Mouse (Mus musculus) bone marrow, adult 2 months (tissue): Measurements from ENCODE around the gene Asgr1. TPM values are rescaled to one million over a fixed set of nuclear protein-coding genes. Genes with fewer than 3 reads are reported as not detected.
"Not testable (repeated sequence)": the region's sequence is repeated elsewhere in the genome, so short reads cannot be mapped to it uniquely, and the experiment has no call there.

Experiments used
- H3K27ac ChIP-seq: fragments of 200-500 bp; 2 replicates; pipeline ENCODE4 v1.5.1; 2012; ENCODE audit warnings: low read depth, mild to moderate bottlenecking, control low read depth, inconsistent platforms, low read length; ENCODE audit not compliant: control insufficient read depth, poor library complexity, insufficient read depth
- H3K4me1 ChIP-seq: fragments of 200-500 bp; 2 replicates; pipeline ENCODE4 v1.6.1; 2011; ENCODE audit warnings: low read length; ENCODE audit not compliant: control insufficient read depth, insufficient read depth
- H3K4me3 ChIP-seq: fragments of 200-500 bp; replicated peaks from 2 replicates; pipeline ENCODE3; 2011; ENCODE audit warnings: mild to moderate bottlenecking, low read depth, low read length, control low read depth; ENCODE audit not compliant: control insufficient read depth
- CTCF ChIP-seq: fragments of 200-500 bp; IDR thresholded peaks from 2 replicates; pipeline ENCODE4 v1.5.1; 2011; ENCODE audit warnings: low read length, control low read depth; ENCODE audit not compliant: control insufficient read depth, insufficient read depth
- POLR2A ChIP-seq: fragments of 200-500 bp; IDR thresholded peaks from 2 replicates; pipeline ENCODE4 v1.6.1; 2011; ENCODE audit warnings: low read depth, mild to moderate bottlenecking, control low read depth, low read length, borderline replicate concordance; ENCODE audit not compliant: control insufficient read depth
- WGBS: fragments of 180-500 bp; shearing (Covaris S2); methylation state at CpG from one replicate; pipeline ENCODE4 v1.1.7; 2018; 5-methylcytosine and 5-hydroxymethylcytosine counted together
- polyA plus RNA-seq: library from polyadenylated mRNA; stranded (reverse); fragments of >200 nt; gene quantifications from 2 replicates; pipeline ENCODE4 v1.2.4, GENCODE M21; 2011; ENCODE audit warnings: low replicate concordance; ENCODE audit not compliant: missing spikeins, insufficient read depth, insufficient read length

The Asgr1 gene
- polyA plus RNA-seq, 1 experiment: 3.5 TPM

DNA sequence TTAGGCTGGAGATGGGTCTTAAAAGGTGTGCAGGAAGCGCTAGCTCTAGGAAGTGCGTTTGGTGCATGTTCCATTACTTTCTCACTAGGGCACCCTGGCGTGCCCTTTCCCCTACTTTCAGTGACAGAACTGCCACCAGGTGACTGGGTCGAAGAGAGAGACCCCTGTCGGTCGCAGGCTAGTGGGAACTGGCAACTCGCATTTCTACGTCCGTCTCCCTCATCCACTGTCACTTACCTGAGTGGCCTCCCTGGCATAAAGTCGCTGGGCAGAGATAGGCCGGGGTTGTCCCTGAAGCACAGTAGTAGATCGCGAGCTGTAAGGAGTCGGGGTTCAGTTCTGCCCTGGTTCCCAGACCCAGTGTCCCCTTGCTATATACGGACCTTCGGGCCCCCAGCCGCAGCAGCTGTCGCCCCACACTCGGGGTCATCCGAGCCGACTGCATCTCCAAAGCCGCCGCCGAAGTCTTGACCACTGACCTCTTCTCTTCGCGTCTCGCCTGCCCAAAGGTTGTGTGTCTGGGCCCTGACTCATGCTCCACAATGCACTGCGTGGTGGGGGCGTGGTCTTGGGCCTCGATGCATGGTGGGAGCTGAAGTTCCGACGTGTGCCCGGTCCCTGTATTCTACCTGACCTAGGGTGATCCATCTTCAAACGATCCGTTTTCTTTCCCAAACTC is 38.9 kb upstream of the Asgr1 start, which contains the start of gene Acadvl:
Gene Acadvl (minus strand): TSS at position 532 of the 679 bp plus-strand sequence.
- H3K4me1 ChIP-seq: peaks cover 1% of the 10 kb centered on the region; the same call in 1 of the 2 replicates
- under 1% methylated on average over 35 of the region's 35 CpGs for WGBS

DNA sequence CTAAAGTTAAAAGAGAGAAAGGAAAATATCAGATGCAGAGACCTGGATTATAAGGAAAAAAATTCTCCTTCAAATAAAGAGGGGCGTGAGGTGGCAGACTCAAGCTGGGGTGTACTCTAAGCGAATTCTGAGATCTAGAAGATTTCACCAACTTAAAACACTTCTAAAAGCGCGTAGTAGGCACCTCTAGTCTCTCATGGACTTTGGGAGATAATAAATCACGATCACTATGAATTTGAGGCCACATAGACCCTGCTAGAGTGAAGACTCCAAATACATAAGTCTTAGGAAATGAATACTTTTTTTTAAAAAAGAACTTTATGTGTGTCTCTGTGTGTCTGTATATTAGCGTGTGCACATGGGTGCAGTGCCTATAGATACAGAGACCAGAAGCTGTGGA is 38.2 kb upstream of the Asgr1 start:
- Histone ChIP-seq H3K27ac (no peak overlapping the region), H3K4me1 (peaks cover 1% of the 10 kb centered on the region; the same call in 1 of the 2 replicates), H3K4me3 (no peak overlapping the region)
- 67% methylated on average over 6 of the region's 6 CpGs for WGBS
- no peak for TF ChIP-seq POLR2A
- TF ChIP-seq CTCF: no peak

More for the DNA sequence above, 38.9 kb upstream of the Asgr1 start, which contains the start of gene Acadvl:
- Histone ChIP-seq H3K4me3 (peak within 1 kb of the TSS; percentile 74), H3K27ac (peak within 1 kb of the TSS; percentile 26)
- TF ChIP-seq CTCF (peak; percentile 38; the same call in 1 of the 2 replicates), POLR2A (peak; percentile 75; the same call in 1 of the 2 replicates)

DNA sequence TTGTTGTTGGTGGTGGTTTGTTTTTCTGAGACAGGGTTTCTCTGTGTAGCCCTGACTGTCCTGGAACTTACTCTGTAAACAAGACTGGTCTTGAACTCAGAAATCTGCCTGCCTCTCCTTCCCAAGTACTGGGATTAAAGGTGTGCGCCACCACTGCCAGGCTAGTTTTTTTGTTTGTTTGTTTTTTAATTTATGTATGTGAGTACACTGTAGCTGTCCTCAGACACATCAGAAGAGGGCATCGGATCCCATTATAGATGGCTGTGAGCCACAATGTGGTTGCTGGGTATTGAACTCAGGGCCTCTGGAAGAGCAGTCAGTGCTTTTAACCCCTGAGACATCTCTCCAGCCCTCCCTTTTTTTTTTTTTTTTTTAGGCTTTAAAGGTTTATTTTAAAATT is 37.7 kb upstream of the Asgr1 start:
- H3K27ac ChIP-seq, H3K4me1 ChIP-seq, H3K4me3 ChIP-seq: not testable (repeated sequence)
- 82% methylated on average over 2 of the region's 2 CpGs for WGBS

DNA sequence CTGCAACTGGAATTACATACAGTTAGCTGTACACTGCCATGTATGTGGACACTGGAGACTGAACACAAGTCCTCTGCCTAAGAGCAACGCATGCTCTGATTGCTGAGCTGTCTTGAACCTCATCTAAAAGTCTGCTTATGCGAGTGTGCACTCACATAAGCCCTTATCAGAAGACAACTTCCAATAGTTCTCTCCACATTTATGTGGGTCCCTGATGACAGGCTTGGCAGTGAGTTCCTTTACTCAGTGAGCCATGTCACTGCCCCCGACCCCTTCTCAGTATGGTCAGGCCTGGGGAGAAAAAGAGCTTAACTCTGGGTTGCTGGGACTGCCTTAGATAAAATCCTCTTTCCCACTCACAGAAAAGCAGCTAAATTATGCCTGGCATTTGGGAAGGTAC is 37.2 kb upstream of the Asgr1 start, which contains the start of gene Dlg4:
Gene Dlg4 (plus strand): TSS at position 274 of the 400 bp plus-strand sequence.
- H3K27ac ChIP-seq: no peak within 1 kb of the TSS
- 75% methylated on average over 3 of the region's 3 CpGs for WGBS
- peaks cover 1% of the 10 kb centered on the region; the same call in 1 of the 2 replicates for H3K4me1 ChIP-seq
- no peak within 1 kb of the TSS for H3K4me3 ChIP-seq
- no peak for TF ChIP-seq CTCF
- no peak for TF ChIP-seq POLR2A

DNA sequence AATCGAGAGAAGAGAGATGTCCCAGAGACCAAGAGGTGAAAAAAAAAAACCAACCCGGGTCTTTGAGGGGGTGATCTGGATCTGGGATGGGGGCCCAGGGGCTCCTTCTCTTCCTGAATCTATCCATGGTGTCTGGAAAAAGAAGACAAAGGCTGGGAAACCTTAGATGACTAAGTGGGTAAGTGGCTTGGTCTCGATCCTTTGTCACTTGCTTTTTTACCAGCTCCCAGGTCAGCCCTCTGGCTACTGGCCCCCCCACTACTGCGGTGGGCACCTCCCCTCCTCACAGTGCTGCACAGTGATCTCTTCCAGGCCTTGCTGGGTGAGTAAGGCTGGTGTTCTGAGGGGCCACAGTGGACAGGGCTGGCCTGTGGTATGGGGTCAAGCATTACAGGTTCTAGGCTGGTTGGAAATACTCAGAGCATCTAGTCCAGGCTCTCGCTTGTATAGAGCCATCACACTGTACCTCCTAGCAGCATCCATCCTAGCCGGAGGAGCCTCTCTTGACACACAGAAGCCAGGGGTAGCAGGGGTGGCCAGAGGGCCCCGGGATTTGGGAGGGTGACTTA is 36.6 kb upstream of the Asgr1 start:
- TF ChIP-seq POLR2A: no peak
- TF ChIP-seq CTCF: no peak
- 63% methylated on average over 7 of the region's 7 CpGs for WGBS
- Histone ChIP-seq H3K4me3 (no peak overlapping the region), H3K4me1 (peaks cover 1% of the 10 kb centered on the region; the same call in 1 of the 2 replicates), H3K27ac (no peak overlapping the region)

DNA sequence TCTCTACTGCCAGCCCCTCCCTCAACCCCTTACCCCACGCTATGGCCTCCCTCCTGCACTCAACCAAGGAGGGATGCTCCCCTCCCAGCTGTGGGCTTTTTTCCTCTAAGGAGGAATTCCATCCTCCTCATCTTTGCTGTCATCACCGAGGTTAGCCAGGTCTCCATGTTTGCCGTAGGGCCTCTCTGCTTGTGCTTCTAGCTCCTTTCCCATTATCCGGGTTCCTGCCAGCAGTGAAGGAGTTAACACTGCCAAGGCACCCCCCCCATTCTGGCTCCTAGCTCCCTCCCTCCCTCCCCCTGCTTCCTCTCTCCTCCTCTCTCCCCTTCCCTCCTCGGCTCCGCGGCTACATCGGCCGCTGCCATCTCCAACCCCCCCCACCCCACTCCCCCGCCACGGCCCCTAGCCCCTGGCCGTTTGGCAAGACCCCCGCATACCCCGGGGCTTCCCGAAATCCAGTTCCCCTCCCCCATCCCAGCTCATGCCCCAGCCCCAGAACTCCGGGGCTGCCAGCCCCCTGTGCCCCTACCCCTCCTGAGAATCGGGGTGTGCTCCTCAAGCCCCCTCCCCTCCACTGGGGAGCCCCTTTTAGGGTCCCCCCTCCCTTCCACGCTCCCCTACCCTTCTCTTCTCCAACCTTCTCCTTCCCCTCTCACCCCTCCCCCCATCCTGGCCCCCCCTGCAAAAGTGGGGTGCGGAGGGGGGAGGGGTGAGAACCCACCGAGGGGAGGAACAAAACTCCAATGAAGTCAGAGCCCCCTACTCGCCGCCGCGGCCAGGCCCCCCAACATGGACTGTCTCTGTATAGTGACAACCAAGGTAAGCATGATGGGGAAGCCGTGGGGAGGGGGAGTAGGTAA is 35.5 kb upstream of the Asgr1 start:
- H3K4me1 ChIP-seq: peaks cover 1% of the 10 kb centered on the region; the same call in 1 of the 2 replicates
- peak overlapping the region; percentile 18 for H3K4me3 ChIP-seq
- TF ChIP-seq CTCF: no peak
- no peak for TF ChIP-seq POLR2A
- no peak overlapping the region for H3K27ac ChIP-seq
- 1% methylated on average over 25 of the region's 25 CpGs for WGBS

DNA sequence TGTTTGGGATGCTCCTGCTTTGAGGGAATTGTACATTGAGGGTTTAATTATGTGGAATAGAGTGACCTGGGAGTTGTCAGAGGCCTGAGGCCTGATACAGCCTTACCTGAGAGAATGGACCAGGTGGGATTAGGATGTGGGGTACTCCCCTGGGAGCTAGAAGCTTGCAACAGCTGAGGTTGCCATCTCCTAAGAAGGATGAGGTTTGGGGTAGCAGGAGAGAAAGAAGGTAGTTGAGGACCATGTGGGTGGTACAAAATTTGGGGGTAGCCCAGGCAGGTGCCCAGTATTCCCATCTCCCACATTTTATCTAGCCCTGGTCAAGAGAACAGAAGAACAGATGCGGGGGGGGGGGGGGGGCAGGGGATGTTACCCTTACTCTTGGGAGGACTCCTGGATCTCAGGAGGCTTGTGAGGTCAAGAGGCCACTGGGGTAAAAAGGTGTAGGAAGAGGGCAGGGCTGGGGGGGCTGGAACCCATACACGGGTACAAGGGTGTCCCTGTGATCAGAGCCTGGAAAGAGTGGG is 34.3 kb upstream of the Asgr1 start:
- no peak overlapping the region for H3K4me3 ChIP-seq
- TF ChIP-seq CTCF: no peak
- TF ChIP-seq POLR2A: no peak
- WGBS: 20% methylated on average over 2 of the region's 2 CpGs
- no peaks in the 10 kb centered on the region; the same call in 1 of the 2 replicates for H3K4me1 ChIP-seq
- no peak overlapping the region for H3K27ac ChIP-seq
